Mouse (Mus musculus): ENCODE data around the gene Vmn1r29. TPM values are rescaled to one million over a fixed set of nuclear protein-coding genes. Genes with fewer than 3 reads are reported as not detected.

Vmn1r29 gene
- not detected in 2 replicates for polyA plus RNA-seq (2012; rRNA removed)

DNA sequence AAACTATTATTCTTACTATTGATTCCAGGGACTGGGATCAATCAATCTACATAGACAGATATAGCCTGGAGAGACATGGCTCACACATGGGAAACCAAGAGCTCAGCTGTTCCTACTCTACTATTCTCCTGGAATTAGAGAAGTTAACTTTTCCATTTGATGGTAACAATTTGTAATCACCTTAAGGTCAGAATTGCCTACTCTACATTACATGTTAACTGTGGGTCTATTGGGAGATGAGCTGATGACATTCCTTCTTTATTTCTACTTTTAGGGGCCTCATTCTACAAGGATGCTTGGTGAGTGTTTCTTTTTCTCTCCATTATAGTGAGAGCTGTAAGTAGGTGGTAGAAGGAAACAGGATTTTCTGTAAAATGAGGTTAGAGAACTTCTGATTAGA is at the start of gene Vmn1r29:
Gene Vmn1r29 (plus strand): TSS at position 301 of the 400 bp plus-strand sequence.

DNA sequence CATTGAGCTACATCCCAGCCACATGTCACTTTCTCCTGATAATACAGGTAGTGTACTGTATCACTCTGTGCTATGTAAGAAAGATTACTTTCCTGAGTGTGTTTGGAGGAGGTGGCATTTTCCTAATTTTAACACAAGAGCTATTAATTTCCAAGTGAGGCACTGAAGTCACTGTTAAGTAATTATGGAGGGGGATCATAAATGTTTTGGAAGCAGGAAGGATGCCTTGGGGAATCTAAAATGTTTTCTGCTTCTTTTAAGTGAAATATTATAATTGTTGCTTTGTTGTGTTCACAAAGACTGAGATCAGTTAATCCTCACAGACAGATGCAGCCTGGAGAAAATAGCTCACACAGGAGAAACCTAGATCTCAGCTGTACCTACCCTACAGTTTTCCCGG is 39.6 kb upstream of the Vmn1r29 start, which contains the start of gene Vmn1r28:
Gene Vmn1r28 (plus strand): TSS at position 301 of the 400 bp plus-strand sequence.

Other genes starting within 250 kb of the Vmn1r29 start
- gene Vmn1r27, start 82.7 kb upstream of the Vmn1r29 start, polyA plus RNA-seq (2012; rRNA removed), result not detected in 2 replicates
- not detected in 2 replicates for gene Vmn1r28, start 39.5 kb upstream of the Vmn1r29 start, polyA plus RNA-seq (2012; rRNA removed)
- gene Vmn1r30, start 141.8 kb downstream of the Vmn1r29 start, polyA plus RNA-seq (2012; rRNA removed), result not detected in 2 replicates
- not detected in 2 replicates for gene Vmn1r31, start 173.8 kb downstream of the Vmn1r29 start, polyA plus RNA-seq (2012; rRNA removed)

Measured in stomach, adult 2 months (tissue).